Mouse (Mus musculus) limb, embryonic 11.5 days (tissue): Measurements from ENCODE around the gene Gm49396. TPM values are rescaled to one million over a fixed set of nuclear protein-coding genes. Genes with fewer than 3 reads are reported as not detected.

Experiments
- ATAC-seq: fragments of 200-750 bp; cut with Nextera tagmentation; 2 replicates; pipeline ENCODE4 v1.8.0; 2017; ENCODE audit warnings: low read depth; ENCODE audit not compliant: insufficient number of reproducible peaks, low FRiP score, low TSS enrichment
- DNase-seq: peaks from one replicate; pipeline ENCODE4 v3.0.0-alpha.2; 2015; ENCODE audit warnings: low spot score
- H3K27ac ChIP-seq: fragments of 300-500 bp; sonication (generic); replicated peaks from 2 replicates; pipeline ENCODE4 v1.5.1; 2014; ENCODE audit warnings: low read depth, mild to moderate bottlenecking, low read length
- H3K27me3 ChIP-seq: fragments of 300-500 bp; sonication (generic); 2 replicates; pipeline ENCODE4 v1.6.1; 2014; ENCODE audit warnings: mild to moderate bottlenecking, low read length, mixed read lengths; ENCODE audit not compliant: control insufficient read depth, insufficient read depth
- H3K36me3 ChIP-seq: fragments of 300-500 bp; sonication (generic); 2 replicates; pipeline ENCODE4 v1.6.1; 2014; ENCODE audit warnings: mild to moderate bottlenecking, low read length, moderate library complexity, mixed read lengths; ENCODE audit not compliant: control insufficient read depth, insufficient read depth
- H3K4me1 ChIP-seq: fragments of 300-500 bp; sonication (generic); 2 replicates; pipeline ENCODE4 v1.6.1; 2014; ENCODE audit warnings: low read length, mixed read lengths; ENCODE audit not compliant: control insufficient read depth, insufficient read depth
- H3K4me2 ChIP-seq: fragments of 300-500 bp; sonication (generic); 2 replicates; pipeline ENCODE4 v1.6.1; 2014; ENCODE audit warnings: low read depth, mild to moderate bottlenecking, moderate library complexity; ENCODE audit not compliant: severe bottlenecking
- H3K4me3 ChIP-seq: fragments of 300-500 bp; sonication (generic); 2 replicates; pipeline ENCODE4 v1.5.1; 2014; ENCODE audit warnings: low read depth, low read length
- H3K9ac ChIP-seq: fragments of 300-500 bp; sonication (generic); 2 replicates; pipeline ENCODE4 v1.6.1; 2014; ENCODE audit warnings: mild to moderate bottlenecking, low read length
- H3K9me3 ChIP-seq: fragments of 300-500 bp; sonication (generic); 2 replicates; pipeline ENCODE4 v1.6.1; 2016; ENCODE audit warnings: low read length; ENCODE audit not compliant: control insufficient read depth
- WGBS: fragments of 180-500 bp; shearing (Covaris S2); extraction: QIAGEN DNeasy Blood & Tissue Kit; methylation state at CpG from one replicate; pipeline ENCODE4 v1.1.7; 2014; 5-methylcytosine and 5-hydroxymethylcytosine counted together
- polyA plus RNA-seq: library from polyadenylated mRNA; unstranded; fragments of >200 nt; fragmentation: Nextera tagmentation; extraction: Ambion mirVana; gene quantifications from 2 replicates; pipeline ENCODE4 v1.2.1, GENCODE M21; 2014

Gene Gm49396
- polyA plus RNA-seq, 1 experiment from 2014 or later = 6.0 TPM

DNA sequence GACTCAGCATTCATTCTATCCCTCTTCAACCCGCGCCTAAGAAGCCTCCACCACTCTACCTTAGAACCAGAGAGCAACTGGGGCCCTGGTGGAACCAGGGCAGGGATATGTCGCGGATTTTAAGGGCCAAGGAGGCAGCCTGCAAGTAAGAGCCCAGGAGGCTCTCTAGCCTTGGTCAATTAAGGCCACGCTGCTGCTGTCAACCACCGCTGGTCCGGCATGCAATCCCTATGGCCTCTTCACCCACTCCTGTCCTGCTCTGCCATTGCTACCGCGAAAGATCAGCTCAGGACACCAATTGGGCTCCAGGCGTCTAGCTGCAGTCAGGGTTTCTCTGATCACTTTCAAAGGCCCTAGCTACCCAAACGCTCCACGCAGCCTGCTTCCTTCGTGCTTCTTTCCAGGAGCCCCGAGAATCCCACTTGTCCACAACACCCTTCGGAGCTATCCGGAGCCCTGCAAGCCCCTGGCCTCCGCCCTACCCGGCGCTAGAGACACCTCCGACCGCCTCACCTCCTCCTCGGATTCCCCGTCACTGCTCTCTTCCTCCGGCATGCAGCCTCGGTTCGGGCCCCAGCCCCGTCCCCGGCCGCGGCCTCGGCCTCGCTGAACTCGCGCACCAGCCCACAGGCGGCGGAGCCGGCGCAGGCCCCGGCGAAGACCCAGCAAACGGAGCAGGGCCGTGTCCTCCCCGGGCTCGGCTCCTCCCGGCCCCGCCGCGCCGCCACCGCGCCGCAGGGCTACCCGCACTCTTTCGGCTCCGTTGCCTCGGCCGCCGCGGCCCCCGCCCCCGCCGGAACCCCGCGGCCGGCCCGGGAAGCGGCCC is 24.9 kb downstream of the Gm49396 start:
- Histone ChIP-seq H3K4me3 (peak overlapping the region; percentile 84), H3K9me3 (no peaks in the 10 kb centered on the region), H3K27me3 (no peaks in the 10 kb centered on the region), H3K4me1 (peaks cover 11% of the 10 kb centered on the region), H3K4me2 (peak overlapping the region; percentile 84), H3K27ac (peak overlapping the region; percentile 91), H3K36me3 (peaks cover 24% of the 10 kb centered on the region), H3K9ac (peak overlapping the region; percentile 92)
- ATAC-seq (peak; percentile 22; the same call in 1 of the 2 replicates), DNase-seq (peak; percentile 58)
- under 1% methylated on average over 61 of the region's 67 CpGs for WGBS

DNA sequence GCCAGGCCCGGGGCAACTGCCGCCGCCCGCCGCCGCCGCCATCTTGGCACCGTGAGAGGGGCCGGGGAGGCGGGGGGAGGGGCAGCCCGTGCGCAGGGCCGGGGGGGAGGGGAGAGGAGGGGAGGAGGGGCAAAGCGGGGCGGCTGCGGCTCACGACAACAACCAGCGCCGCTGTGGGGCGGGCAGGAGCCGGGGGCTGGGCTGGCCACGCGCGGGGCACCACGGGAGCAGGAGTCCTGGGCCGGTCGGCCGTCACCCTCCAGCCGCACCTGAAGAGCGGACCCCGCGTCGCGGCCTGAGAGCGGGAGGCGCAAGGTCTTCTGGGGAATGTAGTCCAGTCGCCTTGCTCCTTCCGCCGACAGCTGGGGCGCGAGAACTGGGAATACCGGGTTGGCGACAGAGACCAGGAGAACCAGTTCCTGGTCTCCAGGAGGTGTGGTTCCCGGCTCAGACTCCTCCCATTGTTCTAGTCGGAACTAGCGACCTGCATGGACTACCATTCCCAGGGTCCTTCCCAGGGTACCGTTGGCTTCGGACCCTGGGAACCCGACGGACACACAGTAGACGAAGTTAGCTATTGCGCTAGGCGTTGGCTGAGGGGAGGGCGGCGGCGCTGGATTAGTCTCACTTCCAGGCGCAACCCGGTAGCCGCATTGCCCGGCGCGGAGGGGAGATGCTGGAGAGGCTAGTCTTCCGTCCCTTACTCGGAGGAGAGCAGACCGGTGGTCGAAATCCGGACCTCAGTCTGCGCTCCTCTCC is 25.7 kb downstream of the Gm49396 start, which contains the start of gene Kmt2b:
TSS of gene Kmt2b (minus strand) at position 51 of the 759 bp plus-strand sequence.
- peaks cover 17% of the 10 kb centered on the region for H3K36me3 ChIP-seq
- peak within 1 kb of the TSS; percentile 84 for H3K4me3 ChIP-seq
- H3K4me1 ChIP-seq = peaks cover 11% of the 10 kb centered on the region
- peak within 1 kb of the TSS; percentile 92 for H3K9ac ChIP-seq
- no peaks in the 10 kb centered on the region for H3K9me3 ChIP-seq
- H3K27me3 ChIP-seq = no peaks in the 10 kb centered on the region
- under 1% methylated on average over 48 of the region's 68 CpGs for WGBS
- DNase-seq (peak; percentile 97), ATAC-seq (peak; percentile 95)
- peak within 1 kb of the TSS; percentile 84 for H3K4me2 ChIP-seq
- peak within 1 kb of the TSS; percentile 91 for H3K27ac ChIP-seq

DNA sequence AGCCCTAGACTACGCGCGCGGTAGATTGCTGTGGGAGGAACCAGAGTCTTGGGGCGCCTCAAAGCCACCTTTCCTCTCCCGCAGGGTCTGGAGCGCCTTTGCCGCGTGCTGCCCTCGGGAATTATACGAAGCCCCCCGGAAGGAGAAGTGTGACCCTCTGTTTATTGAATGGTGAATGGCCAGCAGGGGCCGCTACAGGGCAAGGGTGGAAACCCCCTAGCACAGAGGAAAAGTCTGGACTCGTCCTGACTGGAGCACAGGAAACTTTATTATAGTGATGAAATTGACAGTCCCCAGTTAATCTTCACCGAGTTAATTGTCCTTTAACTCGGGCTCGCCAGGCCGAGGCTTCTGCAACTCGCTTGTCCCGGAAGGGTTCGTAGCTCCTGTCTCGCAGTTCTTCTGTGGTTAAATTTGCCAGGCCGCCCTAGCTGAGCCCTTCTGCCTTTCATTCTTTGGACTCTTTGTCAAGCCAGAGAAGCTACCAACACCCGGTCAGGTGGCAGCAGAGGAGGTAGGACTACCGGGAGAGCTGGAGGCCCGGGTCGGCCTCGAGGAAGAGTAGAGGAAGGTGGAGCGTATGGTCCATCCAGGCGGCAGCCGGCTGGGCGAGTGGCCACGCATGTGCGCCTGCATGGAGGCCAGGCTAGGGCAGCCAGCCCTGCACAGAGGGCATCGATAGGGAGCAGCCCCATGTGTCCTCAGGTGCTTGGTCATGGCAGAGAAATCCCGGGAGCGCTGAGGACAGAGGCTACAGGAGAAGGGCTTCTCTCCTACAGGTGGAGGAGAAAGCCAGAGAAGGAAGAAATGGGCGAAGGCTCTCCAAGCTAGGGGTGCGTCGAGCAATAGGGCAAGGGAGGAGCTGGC is 26.5 kb downstream of the Gm49396 start:
- no peaks in the 10 kb centered on the region for H3K27me3 ChIP-seq
- WGBS = 28% methylated on average over 40 of the region's 40 CpGs
- DNase-seq (peak; percentile 93), ATAC-seq (peak; percentile 65)
- peaks cover 11% of the 10 kb centered on the region for H3K4me1 ChIP-seq
- no peaks in the 10 kb centered on the region for H3K9me3 ChIP-seq
- peaks cover 15% of the 10 kb centered on the region for H3K36me3 ChIP-seq
- H3K9ac ChIP-seq = peak overlapping the region; percentile 45
- H3K4me3 ChIP-seq = peak overlapping the region; percentile 84
- H3K4me2 ChIP-seq = peak overlapping the region; percentile 55
- 0 out of 2 replicates have a peak overlapping the region, but pooled peaks have one; percentile 91 for H3K27ac ChIP-seq

GRCm38 (mm10) chr7:30590927-30591604 is 27.9 kb downstream of the Gm49396 start:
- H3K27ac ChIP-seq = no peak overlapping the region
- H3K4me1 ChIP-seq = peaks cover 11% of the 10 kb centered on the region
- no peak for ATAC-seq
- no peak for DNase-seq
- H3K27me3 ChIP-seq = no peaks in the 10 kb centered on the region
- no peaks in the 10 kb centered on the region for H3K9me3 ChIP-seq
- H3K36me3 ChIP-seq = peaks cover 6% of the 10 kb centered on the region; the same call in 1 of the 2 replicates
- no peak overlapping the region for H3K4me2 ChIP-seq
- 81% methylated on average over 9 of the region's 9 CpGs for WGBS
- H3K4me3 ChIP-seq = no peak overlapping the region
- no peak overlapping the region for H3K9ac ChIP-seq

DNA sequence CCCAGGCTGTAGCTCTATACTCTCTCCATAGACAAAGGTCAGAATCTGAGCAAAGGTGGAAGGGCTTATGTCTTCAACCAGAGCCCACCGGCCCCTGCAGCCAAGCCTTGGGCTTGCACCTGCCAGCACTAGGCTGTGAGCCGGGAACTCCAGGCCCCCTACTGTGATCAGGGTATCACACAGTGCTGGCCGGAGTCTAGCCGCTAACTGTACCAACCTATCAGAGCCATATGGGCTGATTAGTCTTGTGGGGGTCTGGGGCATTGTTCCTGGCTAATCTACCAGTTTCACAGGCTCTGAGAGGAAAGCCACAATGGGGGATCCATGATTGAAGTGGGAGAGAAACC is 28.4 kb downstream of the Gm49396 start:
- Histone ChIP-seq H3K27me3 (no peaks in the 10 kb centered on the region), H3K9ac (no peak overlapping the region), H3K27ac (no peak overlapping the region), H3K4me1 (peaks cover 11% of the 10 kb centered on the region), H3K4me2 (no peak overlapping the region), H3K4me3 (no peak overlapping the region), H3K36me3 (0 out of 2 replicates have a peak, but pooled peaks cover 3% of the 10 kb centered on the region), H3K9me3 (no peaks in the 10 kb centered on the region)
- WGBS = 52% methylated on average over 4 of the region's 4 CpGs
- DNase-seq (no peak), ATAC-seq (no peak)

GRCm38 (mm10) chr7:30592772-30593423 is 29.8 kb downstream of the Gm49396 start:
- no peak overlapping the region for H3K4me3 ChIP-seq
- no peaks in the 10 kb centered on the region for H3K36me3 ChIP-seq
- H3K4me1 ChIP-seq = 0 out of 2 replicates have a peak, but pooled peaks cover 4% of the 10 kb centered on the region
- ATAC-seq = no peak
- no peaks in the 10 kb centered on the region for H3K27me3 ChIP-seq
- 49% methylated on average over 5 of the region's 5 CpGs for WGBS
- H3K9ac ChIP-seq = no peak overlapping the region
- H3K4me2 ChIP-seq = no peak overlapping the region
- no peak for DNase-seq
- no peak overlapping the region for H3K27ac ChIP-seq
- no peaks in the 10 kb centered on the region for H3K9me3 ChIP-seq

DNA sequence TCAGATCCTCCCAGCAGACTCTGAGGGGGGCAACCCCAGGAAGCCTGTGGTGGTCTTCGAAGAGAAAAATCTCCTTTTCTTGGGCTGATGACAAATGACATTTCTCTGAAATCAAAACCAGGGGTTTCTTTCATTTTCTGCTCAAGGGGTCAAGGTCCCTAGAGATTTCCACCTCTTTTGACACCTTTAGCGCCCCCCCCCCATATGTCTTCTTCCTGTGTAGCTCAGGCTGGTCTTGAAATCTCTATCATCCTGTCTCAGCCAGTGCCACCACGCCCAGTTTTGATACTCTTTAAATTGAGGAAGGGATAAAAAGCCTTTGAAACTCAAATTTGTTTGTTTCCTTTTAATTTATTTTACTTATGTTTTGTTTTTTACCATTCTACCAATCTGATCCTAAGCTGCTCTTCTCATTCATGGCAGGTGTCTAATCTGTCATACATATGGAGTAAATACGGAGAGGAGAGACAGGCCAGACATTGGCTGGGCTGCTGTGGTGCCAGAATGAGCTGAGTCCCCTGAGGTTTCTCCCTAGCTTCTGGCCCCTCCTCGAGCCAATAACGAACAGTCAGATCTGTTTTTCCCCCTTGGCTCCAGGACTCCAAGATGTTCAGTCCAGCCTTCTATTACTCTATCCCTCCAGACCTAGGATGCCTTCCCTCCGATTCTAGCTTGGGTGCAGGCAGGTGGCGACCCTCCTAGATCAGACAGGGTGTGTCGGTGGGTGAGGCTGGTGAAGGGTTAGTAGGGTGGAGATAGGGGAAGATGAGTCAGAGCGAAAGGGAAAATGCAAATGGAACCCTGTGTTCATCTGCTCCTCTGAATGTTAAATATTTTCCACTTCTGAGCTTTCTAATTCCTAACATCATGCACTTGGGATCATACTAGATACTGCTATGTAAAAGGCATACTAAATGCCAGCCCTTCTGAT is 30.7 kb downstream of the Gm49396 start:
- Histone ChIP-seq H3K27ac (no peak overlapping the region), H3K9me3 (no peaks in the 10 kb centered on the region), H3K36me3 (no peaks in the 10 kb centered on the region), H3K4me3 (no peak overlapping the region), H3K4me2 (no peak overlapping the region), H3K27me3 (no peaks in the 10 kb centered on the region), H3K9ac (no peak overlapping the region), H3K4me1 (0 out of 2 replicates have a peak, but pooled peaks cover 4% of the 10 kb centered on the region)
- DNase-seq (no peak), ATAC-seq (no peak)
- WGBS = 75% methylated on average over 10 of the region's 10 CpGs
